Mouse (Mus musculus) gastrocnemius, postnatal 4 days (tissue): ENCODE results near the gene Prkcb. TPM values are rescaled to one million over a fixed set of nuclear protein-coding genes. Genes with fewer than 3 reads are reported as not detected.

Experiments used
- DNase-seq, 2 experiments: peaks; one replicate each; pipeline ENCODE4 v3.0.0; 2021 to 2022; ENCODE audit warnings: low spot score in 2 of 2, mixed read lengths in 2 of 2
- total RNA-seq, 2 experiments: library from RNA; stranded (reverse); gene quantifications; 2 replicates each; pipeline ENCODE4 v1.2.3; 2021

Gene Prkcb
- total RNA-seq, 2 experiments from 2014 or later = 4.4 to 5.8 TPM

DNA sequence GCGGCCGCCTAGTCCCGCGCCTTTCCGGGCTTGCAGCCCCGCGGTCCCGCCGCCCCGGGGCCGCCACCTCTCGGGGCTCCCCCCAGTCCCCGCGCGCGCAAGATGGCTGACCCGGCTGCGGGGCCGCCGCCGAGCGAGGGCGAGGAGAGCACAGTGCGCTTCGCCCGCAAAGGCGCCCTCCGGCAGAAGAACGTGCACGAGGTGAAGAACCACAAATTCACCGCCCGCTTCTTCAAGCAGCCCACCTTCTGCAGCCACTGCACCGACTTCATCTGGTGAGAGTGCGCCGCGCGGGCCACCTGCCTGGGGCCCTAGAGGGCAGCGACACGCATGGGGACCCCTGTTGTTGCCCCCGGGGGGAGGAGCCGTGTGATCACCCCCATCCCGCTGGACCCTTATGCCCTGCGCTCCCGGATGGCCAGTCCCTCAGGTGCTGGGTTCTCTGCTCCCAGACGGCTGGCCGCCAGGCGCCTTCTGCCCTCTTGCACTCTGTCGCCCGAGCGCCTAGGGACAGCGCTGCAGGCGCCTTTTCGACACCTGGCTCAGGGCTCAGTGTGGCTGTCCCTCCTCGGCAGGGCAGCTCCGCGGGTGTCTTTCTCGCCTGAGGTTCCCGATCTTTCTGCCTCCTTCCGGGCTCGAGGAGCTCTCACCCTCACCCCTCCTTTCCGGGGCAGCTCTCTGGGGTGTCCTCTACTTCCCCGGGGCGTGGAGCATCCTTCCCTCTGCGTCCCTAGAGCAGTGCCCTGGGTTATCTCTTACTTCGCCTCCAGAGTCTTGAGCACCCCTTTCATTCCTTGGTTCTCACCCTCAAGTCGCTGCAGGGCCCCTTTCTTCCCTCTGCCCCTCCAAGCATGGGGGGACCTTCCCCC is 926 bp downstream of the Prkcb start:
- DNase-seq = peak in 1 of 2 experiments; percentile 18

DNA sequence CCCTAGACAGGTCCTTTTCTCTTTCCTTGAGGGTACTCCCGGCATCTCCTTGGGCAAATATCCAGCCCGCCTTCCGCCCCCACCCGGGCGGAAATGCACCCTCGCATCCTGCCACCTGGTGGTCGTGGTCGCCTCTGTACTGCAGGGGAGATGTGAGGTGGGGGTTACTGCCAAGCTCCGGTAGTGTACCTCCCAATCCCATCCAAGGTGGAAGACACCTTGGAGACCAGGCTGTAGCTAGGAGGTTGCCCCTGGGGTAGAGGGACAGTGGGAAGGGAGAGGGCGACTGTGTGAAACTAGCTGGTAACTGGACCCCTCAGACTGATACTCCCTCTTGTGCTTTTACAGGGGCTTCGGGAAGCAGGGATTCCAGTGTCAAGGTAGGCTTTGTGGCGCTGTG is 1.6 kb downstream of the Prkcb start:
- peak in 1 of 2 experiments; percentile 15 for DNase-seq

DNA sequence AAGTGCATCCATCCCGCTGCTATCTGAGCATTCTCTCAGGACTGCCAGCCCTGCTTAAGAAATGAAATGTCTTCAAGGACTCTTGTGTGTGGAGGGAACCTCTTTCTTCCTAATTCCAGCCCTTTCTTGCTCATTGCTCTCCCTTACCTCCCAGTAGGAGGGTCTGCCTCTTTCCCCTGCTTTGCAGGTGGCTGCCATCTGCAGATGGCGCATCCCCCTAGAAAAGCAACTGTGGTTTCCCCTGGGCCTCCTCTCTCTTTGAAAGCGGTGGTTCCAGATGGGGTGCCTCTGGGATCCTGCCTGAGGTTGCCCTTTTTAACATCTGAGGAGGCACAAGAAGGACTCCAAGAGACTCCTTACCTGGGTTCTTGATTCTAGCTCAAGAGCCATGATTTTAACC is 2.2 kb downstream of the Prkcb start:
- no peak for DNase-seq

DNA sequence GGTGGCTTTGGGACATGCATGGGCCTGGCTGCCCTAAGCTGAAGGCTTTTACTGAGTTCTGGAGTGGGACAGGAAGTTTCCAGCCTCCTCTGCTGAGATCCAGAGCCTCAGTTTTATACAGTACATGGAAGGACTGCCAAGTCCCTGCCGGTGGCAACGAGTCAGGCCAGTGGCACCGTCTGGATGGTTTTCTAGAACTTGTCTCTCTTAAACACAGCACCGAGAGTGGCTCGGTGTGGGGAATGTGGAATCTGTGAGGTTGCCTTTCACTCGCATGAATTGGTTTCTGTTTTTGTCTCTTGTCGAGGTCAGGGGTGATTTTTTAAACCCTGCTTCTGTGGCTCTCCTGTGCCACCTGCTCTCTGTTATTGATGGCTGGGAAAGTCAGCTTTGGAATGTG is 3.6 kb downstream of the Prkcb start:
- DNase-seq = no peak

DNA sequence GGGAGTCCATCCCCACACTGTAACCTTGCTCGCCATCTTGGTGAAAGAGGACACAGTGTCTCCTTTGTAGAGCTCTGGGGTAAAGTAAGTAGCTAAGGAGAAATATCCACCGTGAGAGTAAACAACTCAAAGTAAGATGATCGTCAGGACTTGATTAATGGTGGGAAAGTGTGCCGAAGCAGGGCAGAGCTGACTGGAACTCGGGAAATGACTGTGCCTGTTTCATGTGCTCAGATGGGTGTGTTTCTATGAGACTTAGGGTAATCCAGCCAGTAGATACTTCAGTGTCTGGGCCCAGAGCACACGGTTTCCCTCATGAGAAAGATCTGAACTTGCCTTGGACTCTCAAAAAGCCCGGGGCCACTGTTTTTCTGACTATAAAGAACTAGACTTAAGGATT is 5.6 kb downstream of the Prkcb start:
- DNase-seq = no peak

DNA sequence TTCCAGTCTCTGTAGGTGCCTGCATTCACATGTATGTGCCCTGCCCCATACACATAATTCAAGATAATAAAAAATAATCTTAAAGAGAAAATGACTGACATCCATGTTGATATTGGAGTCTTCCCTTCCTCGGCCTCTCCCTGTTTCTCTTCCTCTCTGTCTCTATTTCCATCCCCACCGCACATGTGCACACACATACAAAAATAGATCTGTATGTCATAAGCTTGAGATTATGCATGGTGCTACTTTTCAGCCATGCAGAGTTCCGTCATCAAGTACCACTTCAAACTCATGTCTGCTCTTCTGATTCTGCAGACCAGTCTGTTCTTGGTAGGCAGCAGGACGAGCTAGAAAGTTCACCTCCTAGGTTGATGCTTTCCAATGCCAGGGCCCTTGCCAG is 6.8 kb downstream of the Prkcb start:
- no peak for DNase-seq

DNA sequence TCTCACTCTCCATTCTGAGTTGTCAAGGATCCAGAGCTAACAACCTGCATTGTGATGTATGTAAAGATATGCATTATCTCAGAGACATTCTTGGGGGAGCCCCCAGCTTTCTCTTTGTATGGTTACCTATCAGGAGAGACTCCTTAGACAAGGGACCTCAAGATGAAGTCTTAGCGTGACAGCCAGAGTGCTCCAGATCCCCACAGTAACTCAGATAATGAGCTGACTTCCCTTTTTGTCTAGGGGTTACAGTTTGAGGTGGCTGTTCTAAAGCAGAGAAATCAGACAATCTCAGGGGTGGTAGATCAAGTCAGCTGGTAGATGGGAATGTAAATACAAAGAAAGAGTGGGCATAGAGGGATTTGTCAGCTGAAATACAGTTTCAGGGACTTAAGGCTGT is 7.8 kb downstream of the Prkcb start:
- no peak for DNase-seq

DNA sequence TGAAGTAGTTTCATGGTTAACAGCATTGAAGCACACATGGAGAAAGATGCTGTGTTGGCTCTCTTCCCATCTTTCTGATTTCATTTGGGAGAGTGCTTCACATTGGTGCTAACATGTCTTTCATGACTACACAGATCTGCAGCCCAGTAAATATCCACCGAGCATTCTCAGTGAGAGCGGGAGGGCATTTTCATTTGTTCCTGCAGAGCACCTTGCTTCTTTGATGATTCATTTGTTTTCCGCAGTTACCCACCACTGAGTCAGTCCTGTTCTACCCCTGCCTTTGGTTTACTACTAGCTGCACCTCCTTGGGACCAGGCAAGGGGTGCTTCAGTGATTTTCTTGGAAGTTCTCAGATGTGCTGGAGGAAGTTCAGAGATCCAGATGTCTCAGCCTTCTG is 8.3 kb downstream of the Prkcb start:
- DNase-seq = no peak

DNA sequence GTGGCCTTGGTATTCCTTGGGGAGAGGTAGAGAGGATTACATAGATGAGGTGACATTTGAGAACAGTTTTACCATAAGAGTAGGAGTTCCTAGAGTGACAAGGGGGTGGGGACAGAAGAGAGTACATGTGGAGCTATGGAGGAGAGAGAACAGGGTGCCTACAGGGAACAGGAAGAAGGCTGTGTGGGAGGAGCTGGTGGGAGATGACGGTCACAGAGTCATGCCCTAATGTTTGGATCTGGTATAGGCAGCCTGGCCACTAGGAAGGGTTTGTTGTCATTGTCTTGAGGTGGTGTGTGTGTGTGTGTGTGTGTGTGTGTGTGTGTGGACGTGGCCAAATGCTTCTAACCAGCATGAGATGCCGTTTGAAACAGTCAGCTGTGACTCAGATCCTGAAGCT is 9.1 kb downstream of the Prkcb start:
- DNase-seq = no peak

DNA sequence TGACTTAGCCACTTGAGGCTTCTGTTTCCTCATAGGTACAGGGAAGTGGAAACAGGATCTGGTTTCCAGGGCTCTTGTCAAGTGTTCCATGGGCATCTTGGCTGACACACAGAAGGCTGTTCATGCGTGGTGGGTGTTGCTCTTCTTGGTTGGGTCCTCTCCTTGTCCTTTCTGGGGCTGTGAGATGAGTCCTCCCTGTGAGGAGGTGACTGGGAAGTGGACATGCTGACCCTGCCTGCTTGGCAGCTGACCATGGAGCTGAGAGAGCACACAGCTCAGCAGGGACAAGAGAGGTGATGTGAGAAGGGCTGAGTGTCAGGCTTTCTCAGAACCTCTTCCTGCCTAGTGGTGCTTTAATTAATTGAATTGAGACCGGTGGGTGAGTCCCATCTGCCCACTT is 10.2 kb downstream of the Prkcb start:
- DNase-seq = no peak

DNA sequence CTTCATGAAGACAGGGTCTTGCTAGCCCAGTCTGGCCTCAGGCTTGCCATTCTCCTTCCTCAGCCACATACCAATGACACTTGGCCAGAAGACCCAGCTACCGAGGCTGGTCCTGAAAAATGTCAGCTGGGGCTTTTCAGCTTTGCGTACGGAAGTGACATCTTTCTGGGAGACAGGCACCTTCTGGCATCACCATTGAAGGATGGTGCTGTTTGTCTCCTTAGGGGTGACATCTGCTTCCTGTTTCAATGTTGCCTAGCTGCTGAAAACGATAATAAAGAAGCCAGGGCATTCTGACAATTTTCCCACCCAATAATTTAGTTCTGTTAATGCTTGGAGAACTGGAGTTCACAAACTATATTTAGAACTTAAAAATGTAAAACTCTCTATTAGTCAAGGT is 12.0 kb downstream of the Prkcb start:
- DNase-seq = no peak

DNA sequence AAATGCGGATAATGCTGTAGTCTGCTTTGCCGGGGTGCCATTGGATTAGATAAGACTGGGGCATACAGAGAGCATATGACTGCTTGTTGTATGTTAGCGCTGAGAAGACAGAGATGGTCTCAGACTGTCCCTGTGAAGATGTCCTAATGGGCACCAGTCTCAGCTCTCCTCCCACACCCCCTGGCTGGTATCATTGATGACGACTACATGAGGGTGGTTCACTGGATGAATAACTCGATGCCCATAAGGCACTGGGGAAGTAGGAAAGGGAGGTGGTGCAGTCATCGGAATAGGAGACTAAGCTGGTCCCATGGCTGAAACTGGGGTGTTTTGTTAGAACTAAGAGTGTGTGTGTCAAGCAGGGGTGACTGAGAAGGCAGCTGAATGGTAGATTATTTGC is 14.0 kb downstream of the Prkcb start:
- DNase-seq = no peak

DNA sequence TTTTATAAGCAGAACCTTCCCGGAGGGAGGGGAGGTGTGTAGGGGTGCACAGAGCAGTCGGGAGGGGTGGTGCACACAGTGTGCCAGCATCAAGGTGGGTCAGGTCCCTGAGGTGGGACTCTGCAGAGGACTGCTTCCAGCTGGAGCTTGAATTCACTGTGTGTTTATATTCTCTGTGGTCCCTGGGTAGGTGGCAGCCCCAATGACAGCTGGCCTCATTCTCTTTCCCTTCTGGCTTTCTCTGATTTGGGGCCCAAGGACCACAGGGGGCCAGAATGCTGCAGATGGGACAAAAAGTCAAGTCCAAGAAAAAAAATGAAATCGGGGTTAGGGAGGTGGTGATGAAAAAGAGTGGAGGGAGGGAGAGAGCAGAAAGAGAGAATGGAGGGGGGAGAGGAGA is 15.4 kb downstream of the Prkcb start:
- no peak for DNase-seq

DNA sequence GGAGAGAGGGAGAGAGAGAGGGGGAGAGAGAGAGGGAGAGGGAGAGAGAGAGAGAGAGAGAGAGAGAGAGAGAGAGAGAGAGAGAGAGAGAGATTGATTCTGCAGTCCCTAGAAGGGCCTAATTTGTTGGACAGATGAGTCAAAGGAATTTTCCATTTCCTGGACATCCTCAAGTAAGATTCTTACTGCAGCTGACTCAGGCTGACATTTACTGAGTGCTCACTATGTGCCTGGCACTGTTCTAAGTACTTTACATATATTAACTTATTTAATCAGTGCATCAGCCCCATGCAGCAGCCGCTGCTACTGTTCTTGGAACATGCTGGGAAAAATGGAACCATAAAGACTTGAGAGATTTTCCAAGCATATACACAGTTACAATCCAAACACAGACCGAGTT is 16.0 kb downstream of the Prkcb start:
- DNase-seq = no peak

DNA sequence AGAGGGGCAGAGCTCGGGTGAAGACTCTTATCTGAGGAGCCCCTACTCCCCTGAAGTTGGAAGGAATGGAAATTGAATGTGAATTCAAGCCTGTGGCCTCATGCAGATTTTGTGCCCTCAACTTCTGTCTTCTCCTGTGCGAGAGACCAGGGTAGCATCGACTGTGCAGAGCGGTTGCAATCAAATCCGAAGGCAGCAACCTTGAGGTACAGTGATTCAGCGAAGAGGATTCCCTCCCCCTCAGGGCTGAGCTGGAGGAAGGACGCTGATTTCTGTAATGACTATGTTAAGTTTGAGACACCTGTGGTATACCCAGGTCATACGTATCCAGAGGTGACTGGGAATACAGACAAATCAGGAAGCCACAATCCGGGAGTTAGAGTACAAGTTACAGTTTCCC is 18.7 kb downstream of the Prkcb start:
- DNase-seq = no peak

DNA sequence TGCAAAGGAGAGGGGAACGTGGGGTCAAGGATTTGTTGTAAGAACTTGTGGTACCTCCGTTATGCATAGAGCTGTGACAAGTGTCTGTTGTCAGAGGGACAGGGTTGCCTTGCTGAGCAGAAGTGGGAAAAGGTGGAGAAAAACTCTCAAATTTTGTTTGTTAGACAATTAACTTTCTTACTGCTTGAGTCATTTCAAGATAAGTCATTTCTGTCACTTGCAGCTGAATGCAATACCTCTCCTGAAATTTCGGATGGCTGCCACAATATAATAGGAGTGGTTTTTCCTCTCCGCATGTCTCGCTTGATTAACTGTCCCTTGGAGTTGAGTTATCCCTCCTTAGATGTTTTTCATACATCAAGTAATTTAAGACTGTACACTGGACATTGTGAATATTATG is 20.1 kb downstream of the Prkcb start:
- DNase-seq = no peak

DNA sequence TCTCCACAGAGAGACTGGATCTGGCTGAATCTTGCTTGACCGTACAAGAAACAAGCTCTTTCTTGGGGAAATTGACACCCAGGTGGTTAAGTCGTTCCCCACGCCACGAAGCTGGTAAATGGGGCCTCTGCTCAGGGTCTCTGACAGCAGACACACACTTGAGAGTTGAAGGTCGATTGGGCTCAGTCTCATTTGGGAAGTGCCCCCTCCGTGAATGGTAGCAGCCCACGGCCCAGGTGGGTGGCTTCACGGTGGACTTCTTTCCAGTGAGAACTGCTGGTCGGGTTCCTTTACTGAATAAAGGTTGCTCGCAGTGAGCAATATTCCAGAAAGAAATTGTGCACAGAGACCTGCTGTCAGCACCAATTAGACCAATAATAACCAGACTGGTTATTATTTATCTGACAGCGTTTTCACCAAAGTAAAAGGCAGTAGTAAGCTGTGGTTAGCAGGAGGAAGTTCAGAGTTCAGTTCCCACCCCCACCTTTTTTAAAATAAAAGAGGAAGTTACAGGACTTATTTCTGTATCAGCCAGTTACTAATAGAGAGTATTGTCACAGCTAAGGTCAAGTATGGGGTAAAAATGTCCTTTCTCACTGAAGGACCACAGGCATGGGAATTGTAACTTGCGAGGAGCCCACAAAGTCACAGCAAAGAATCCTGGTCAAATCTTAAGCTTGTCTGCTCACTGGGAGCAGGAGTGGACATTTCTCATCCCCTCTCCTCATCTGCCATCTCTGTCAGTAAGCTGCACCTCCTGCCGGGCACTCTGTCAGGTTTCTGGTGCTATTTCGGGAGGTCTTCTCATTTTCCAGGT is 21.6 kb downstream of the Prkcb start:
- no peak for DNase-seq

DNA sequence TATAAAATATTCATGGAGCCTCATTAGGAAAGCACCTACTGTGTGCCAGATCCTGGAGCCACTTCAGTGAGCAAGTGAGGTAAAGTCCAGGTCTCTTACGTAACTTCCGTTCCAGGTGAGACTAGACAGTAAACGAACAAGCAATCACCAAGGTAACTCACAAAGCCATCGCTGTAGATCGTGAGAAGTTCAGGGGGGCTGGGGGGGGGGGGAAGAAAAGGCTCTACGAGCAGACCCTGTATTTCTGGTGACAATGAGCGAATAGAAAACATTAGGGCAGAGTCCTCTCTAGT is 22.1 kb downstream of the Prkcb start:
- no peak for DNase-seq

DNA sequence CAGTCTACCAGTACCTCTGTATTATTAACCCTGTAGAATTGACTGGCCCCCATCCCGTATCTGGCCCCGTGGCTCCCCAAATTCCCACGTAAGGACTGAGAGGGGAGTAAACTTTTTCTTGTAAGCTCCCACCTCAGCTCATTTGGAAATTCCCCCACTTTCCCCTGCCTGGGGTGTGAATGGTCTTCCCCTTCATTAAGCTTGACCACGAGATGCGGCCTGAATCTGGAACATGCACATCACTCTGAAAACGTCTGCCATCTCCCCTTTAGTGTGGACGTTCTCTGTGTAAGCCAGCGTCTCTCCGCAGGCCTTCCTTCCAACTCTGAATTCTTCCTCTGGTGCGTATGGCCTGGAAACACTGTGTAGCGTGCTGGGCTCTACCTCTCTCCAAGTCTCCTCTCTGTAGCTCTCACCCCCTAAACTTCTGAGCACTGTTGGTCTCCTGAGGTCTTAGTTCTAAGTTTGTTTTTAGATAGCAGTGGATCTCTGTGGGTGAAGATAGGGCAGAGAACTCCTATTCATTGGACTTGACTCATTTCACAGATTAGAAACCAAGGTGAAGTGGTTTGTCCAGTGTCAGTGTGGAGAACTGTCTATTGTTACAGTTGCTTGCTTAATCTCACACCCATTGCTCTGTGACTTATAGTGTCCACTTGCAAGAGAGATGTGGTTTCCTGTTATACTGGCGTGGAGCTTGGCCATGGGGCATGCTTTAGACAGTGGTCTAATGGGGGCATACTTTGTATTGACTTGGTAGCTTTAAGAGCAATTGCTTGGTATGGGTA is 25.3 kb downstream of the Prkcb start:
- DNase-seq = no peak

DNA sequence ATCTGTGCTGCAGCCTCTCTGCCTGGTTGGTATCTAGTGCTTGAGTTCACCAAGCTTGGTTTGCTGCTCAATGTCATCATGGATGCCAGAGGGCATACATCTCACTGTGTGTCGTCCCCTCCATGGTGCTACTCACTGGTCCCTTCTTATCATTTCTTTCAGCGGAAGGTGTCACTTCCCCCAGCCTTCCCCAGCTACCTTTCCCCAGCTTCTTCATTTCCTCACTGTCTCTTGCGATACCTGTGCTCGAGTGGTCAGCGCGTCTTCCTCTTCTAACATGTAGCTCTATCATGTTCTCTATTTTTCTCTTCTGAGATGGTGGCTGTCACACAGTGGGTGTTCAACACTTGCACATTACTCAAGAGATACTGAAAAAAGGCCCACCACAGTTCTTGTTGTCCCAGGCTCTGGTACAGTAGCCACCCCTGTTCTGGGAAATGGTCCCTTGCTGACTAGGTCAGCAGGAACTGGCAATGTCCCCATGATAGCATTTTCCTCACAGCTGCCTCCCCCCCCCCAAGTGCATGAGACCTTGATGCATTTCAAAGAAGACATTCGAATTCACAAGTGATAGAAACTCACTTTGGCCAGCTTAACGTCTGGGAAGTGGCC is 27.3 kb downstream of the Prkcb start:
- DNase-seq = no peak

DNA sequence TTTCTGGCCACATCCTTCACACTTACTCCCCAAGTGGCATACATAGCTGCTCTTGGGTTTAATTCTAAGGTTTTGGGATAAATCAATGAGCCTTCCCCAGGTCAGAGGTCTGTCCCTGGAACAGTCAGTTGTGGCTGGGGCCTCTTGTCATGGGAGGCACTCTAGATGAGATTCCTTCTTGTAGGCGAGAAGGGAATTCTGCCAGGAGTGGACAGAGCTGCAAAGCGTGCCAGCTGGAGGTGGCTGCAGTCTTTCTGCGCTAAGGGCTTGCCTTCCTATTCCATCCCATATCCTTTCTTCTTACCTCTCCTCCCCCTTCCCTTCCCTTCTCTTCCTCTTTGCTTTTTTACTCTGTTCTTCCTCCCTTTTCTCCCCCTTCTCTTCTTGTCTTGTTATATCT is 28.1 kb downstream of the Prkcb start:
- no peak for DNase-seq

DNA sequence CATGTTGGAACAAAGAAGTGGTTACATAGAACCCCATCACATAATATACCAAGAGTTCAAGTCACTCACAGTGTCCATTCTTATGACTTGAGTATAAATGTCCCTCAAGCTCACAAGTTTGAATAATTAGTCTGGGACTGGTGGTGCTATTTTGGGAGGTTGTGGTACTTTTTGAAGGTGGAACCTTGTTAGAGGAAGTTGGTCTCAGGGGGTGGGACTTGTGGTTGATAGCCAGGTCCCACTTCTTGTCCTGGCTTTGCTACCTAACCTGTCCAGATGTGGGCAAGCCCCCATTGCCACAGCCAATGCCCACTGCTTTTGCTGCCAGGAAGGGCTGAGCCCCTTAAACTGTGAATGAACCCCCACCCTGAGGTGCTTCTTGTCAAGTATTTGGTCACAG is 28.9 kb downstream of the Prkcb start:
- no peak for DNase-seq
